Mouse (Mus musculus): ENCODE measurements at regions not wholly inside any gene's neighbourhood (a gene's known extent, or its start where the extent isn't known, plus 50 kb on each side); places are given as distances from the start of the nearest gene placed in this dataset.
"Not testable (repeated sequence)": the region's sequence is repeated elsewhere in the genome, so short reads cannot be mapped to it uniquely, and the experiment has no call there.

DNA sequence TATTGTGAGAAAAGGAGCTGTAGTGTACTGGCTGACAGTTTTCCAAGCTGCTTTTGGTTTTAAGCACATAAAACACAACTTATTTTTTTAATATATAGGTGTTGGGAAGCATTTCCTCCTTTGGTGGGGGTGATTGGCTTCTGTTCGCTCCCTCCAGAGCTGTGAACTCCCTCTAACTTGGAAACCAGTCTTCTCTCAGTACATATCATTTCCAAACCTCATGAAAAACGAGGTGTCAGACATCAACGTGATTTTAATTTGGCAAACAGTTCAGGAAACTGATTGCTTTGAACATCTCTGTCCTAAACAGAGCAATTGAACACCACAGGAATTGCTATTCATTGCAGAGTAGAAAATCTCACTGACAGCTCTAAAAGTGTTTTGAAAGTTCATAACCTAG is 238.6 kb downstream of the Adgrg6 start:
- no peak for DNase-seq (ENCODE audit: low spot score)
- Histone ChIP-seq H3K27ac (no peak overlapping the region), H3K27me3 (ENCODE audit: control insufficient read depth, insufficient read depth, low read length) (no peaks in the 10 kb centered on the region), H3K4me1 (replicated peaks; ENCODE audit: control insufficient read depth, insufficient read depth, low read length) (no peaks in the 10 kb centered on the region), H3K36me3 (replicated peaks; ENCODE audit: control insufficient read depth, insufficient read depth) (no peaks in the 10 kb centered on the region), H3K4me3 (replicated peaks; ENCODE audit: low read length) (no peak overlapping the region), H3K9me3 (ENCODE audit: control insufficient read depth, low read length) (no peaks in the 10 kb centered on the region), H3K9ac (no peak overlapping the region), H3K4me2 (replicated peaks) (no peak overlapping the region)
- WGBS: 63% methylated on average over 3 of the region's 3 CpGs
- no peak for ATAC-seq (ENCODE audit: low FRiP score)

DNA sequence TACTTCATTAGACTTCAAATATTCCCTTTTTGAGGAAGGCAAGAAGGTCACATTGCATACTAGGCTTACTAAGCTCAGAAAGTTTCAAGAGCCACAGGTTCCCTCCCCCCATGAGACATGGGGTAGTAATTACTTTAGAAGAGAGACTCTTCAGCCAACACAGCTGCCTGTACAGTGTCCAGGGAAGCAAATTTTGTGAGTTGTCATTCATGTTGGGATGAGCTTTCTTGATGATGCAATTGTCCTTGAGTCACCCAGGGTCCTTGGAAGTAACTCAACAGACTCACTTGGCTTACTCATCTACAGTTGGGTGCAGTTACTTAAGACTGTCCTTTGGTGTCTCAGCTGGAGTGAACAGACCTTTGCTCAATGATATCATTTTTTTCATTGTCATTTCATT is 242.0 kb downstream of the Adgrg6 start:
- Histone ChIP-seq H3K9ac (no peak overlapping the region), H3K27me3 (ENCODE audit: control insufficient read depth, insufficient read depth, low read length) (no peaks in the 10 kb centered on the region), H3K9me3 (ENCODE audit: control insufficient read depth, low read length) (no peaks in the 10 kb centered on the region), H3K36me3 (replicated peaks; ENCODE audit: control insufficient read depth, insufficient read depth) (no peaks in the 10 kb centered on the region), H3K27ac (no peak overlapping the region), H3K4me1 (replicated peaks; ENCODE audit: control insufficient read depth, insufficient read depth, low read length) (no peaks in the 10 kb centered on the region), H3K4me3 (replicated peaks; ENCODE audit: low read length) (no peak overlapping the region), H3K4me2 (replicated peaks) (no peak overlapping the region)
- no peak for DNase-seq (ENCODE audit: low spot score)
- no peak for ATAC-seq (ENCODE audit: low FRiP score)

DNA sequence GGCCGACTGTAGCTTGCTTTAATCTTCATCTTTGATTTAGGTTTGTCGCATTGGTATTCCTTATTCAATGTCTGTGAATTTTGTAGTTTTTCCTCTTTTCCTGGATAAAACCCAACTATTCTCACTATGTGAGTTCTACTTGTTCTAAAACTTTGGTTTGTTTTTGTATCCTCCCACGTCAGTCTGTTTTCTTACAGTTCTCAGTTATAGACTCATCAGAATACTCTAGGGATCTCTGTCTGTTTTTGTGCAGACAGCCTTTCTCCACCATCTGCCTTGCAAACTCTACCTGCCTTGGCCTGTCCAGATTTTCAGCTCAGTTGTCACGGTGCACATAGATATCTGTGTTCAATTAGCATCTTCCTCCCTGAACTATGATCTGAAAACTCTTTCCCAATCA is 249.3 kb downstream of the Adgrg6 start:
- Histone ChIP-seq H3K27me3 (ENCODE audit: control insufficient read depth, insufficient read depth, low read length) (no peaks in the 10 kb centered on the region), H3K36me3 (replicated peaks; ENCODE audit: control insufficient read depth, insufficient read depth) (no peaks in the 10 kb centered on the region), H3K9ac (no peak overlapping the region), H3K4me3 (replicated peaks; ENCODE audit: low read length) (no peak overlapping the region), H3K4me1 (replicated peaks; ENCODE audit: control insufficient read depth, insufficient read depth, low read length) (no peaks in the 10 kb centered on the region), H3K4me2 (replicated peaks) (no peak overlapping the region), H3K27ac (no peak overlapping the region), H3K9me3 (ENCODE audit: control insufficient read depth, low read length) (no peaks in the 10 kb centered on the region)
- DNase-seq (ENCODE audit: low spot score) (no peak), ATAC-seq (ENCODE audit: low FRiP score) (no peak)
- WGBS: 88% methylated on average over 4 of the region's 4 CpGs

DNA sequence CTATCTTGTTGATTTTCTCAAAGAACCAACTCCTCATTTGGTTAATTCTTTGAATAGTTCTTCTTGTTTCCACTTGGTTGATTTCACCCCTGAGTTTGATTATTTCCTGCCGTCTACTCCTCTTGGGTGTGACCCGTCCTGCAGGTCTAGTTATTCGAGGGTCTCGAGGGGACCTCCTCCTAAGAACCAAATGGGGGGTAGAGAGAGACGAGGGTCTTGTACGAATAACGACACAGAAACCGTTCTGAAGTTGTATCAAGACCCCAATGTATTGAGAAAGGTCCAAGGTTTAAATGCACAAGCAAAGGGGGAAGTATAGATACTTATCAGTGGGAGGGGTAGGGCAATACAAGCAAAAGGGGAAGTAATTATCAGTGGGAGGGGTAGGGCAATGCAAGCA is 252.8 kb downstream of the Adgrg6 start:
- 92% methylated on average over 7 of the region's 8 CpGs for WGBS
- H3K27ac ChIP-seq; H3K27me3 ChIP-seq (ENCODE audit: control insufficient read depth, insufficient read depth, low read length); ATAC-seq (ENCODE audit: low FRiP score); H3K4me2 ChIP-seq (replicated peaks); H3K36me3 ChIP-seq (replicated peaks; ENCODE audit: control insufficient read depth, insufficient read depth); H3K4me1 ChIP-seq (replicated peaks; ENCODE audit: control insufficient read depth, insufficient read depth, low read length); H3K9me3 ChIP-seq (ENCODE audit: control insufficient read depth, low read length); H3K9ac ChIP-seq; H3K4me3 ChIP-seq (replicated peaks; ENCODE audit: low read length); DNase-seq (ENCODE audit: low spot score): not testable (repeated sequence)

DNA sequence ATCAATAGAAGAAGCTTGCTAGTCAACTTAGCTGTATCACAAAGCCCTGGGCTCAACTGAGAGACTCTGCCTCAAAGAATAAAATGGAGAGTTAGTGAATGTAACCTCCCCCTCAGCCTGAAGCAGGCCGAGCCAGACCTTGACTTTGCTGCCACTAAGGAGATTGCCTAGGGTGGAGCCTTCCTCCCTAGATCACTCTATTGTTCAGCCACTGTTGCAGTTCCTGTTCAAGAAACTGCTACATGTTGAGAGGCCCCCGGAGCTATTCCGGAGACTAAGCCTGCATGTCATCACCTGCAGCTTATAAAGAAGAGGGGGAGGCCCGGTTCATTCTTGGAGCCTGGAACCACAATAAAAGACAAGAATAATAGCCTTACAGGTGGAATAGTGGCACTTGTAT is 257.9 kb downstream of the Adgrg6 start:
- H3K4me1 ChIP-seq (replicated peaks; ENCODE audit: control insufficient read depth, insufficient read depth, low read length): no peaks in the 10 kb centered on the region
- H3K36me3 ChIP-seq (replicated peaks; ENCODE audit: control insufficient read depth, insufficient read depth): no peaks in the 10 kb centered on the region
- no peak for DNase-seq (ENCODE audit: low spot score)
- H3K4me2 ChIP-seq (replicated peaks): no peak overlapping the region
- no peaks in the 10 kb centered on the region for H3K9me3 ChIP-seq (ENCODE audit: control insufficient read depth, low read length)
- H3K9ac ChIP-seq: no peak overlapping the region
- 86% methylated on average over 4 of the region's 4 CpGs for WGBS
- H3K27me3 ChIP-seq (ENCODE audit: control insufficient read depth, insufficient read depth, low read length): no peaks in the 10 kb centered on the region
- ATAC-seq (ENCODE audit: low FRiP score): no peak
- no peak overlapping the region for H3K27ac ChIP-seq
- H3K4me3 ChIP-seq (replicated peaks; ENCODE audit: low read length): no peak overlapping the region

DNA sequence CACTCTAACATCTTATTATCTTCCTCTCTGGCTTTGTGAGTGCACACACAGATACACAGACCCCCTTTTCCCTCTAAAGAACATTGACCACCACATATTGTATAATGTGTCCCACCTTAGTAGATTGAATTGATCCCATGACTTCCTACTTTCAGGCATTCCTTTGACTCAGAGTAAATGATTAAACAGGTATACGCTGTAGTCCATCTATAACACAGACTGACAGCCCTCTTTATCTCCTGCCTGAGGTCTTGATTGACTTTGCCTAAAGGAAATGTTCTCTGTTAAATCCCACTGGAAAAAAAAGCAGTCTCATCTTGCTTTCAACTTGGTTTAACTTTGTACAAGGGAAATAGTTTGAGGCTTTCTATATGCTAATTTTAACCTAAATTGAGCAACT is 268.8 kb downstream of the Adgrg6 start:
- no peak for DNase-seq (ENCODE audit: low spot score)
- 94% methylated on average over 1 of the region's 1 CpGs for WGBS
- Histone ChIP-seq H3K4me1 (replicated peaks; ENCODE audit: control insufficient read depth, insufficient read depth, low read length) (no peaks in the 10 kb centered on the region), H3K9ac (no peak overlapping the region), H3K27me3 (ENCODE audit: control insufficient read depth, insufficient read depth, low read length) (no peaks in the 10 kb centered on the region), H3K4me2 (replicated peaks) (no peak overlapping the region), H3K4me3 (replicated peaks; ENCODE audit: low read length) (no peak overlapping the region), H3K9me3 (ENCODE audit: control insufficient read depth, low read length) (no peaks in the 10 kb centered on the region), H3K27ac (no peak overlapping the region), H3K36me3 (replicated peaks; ENCODE audit: control insufficient read depth, insufficient read depth) (no peaks in the 10 kb centered on the region)
- no peak for ATAC-seq (ENCODE audit: low FRiP score)

DNA sequence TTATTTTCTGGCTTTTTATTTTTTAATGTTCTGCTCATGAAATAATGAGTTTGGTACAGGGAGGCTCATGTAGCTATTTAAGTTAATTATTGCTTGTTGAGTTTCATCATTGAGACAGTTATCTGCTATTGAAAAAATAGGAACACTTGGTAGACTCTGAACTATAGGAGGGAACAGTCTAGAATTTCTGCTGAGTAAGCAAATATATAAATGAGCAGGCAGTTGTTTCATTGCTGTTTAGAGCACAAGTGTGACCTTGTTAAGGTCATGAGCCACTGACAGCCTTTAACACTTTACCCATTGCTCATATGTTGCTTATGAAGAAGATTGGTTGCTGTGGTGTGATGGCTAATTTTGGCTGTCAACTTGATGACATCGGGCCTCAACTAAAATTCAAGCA is 270.0 kb downstream of the Adgrg6 start:
- no peaks in the 10 kb centered on the region for H3K9me3 ChIP-seq (ENCODE audit: control insufficient read depth, low read length)
- H3K36me3 ChIP-seq (replicated peaks; ENCODE audit: control insufficient read depth, insufficient read depth): no peaks in the 10 kb centered on the region
- H3K27ac ChIP-seq: no peak overlapping the region
- no peak for DNase-seq (ENCODE audit: low spot score)
- no peak for ATAC-seq (ENCODE audit: low FRiP score)
- no peak overlapping the region for H3K9ac ChIP-seq
- no peaks in the 10 kb centered on the region for H3K27me3 ChIP-seq (ENCODE audit: control insufficient read depth, insufficient read depth, low read length)
- no peak overlapping the region for H3K4me3 ChIP-seq (replicated peaks; ENCODE audit: low read length)
- WGBS: 87% methylated on average over 1 of the region's 1 CpGs
- no peaks in the 10 kb centered on the region for H3K4me1 ChIP-seq (replicated peaks; ENCODE audit: control insufficient read depth, insufficient read depth, low read length)
- no peak overlapping the region for H3K4me2 ChIP-seq (replicated peaks)

DNA sequence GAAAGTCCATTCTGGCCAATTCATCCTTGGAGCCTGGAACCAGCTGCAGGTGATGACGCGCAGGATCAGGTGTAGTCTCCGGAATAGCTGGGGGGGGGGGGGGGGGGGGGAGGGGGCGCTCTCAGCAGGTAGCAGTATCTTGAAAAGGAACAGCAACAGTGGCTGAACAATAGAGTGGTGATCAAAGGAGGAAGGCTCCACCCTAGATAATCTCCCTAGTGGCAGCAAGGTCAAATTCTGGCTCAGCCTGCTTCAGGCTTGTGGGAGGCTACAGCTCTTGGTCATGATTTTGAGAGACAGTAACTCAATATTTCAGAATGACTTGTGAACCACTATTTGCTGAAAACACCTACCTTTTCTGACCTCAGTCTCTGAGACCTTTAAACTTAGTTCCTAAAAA is 275.5 kb downstream of the Adgrg6 start:
- Histone ChIP-seq H3K4me2 (replicated peaks) (no peak overlapping the region), H3K36me3 (replicated peaks; ENCODE audit: control insufficient read depth, insufficient read depth) (no peaks in the 10 kb centered on the region), H3K27ac (no peak overlapping the region), H3K27me3 (ENCODE audit: control insufficient read depth, insufficient read depth, low read length) (no peaks in the 10 kb centered on the region), H3K9ac (no peak overlapping the region), H3K4me1 (replicated peaks; ENCODE audit: control insufficient read depth, insufficient read depth, low read length) (no peaks in the 10 kb centered on the region), H3K9me3 (ENCODE audit: control insufficient read depth, low read length) (no peaks in the 10 kb centered on the region), H3K4me3 (replicated peaks; ENCODE audit: low read length) (no peak overlapping the region)
- WGBS: 38% methylated on average over 3 of the region's 4 CpGs
- DNase-seq (ENCODE audit: low spot score): no peak
- ATAC-seq (ENCODE audit: low FRiP score): no peak

DNA sequence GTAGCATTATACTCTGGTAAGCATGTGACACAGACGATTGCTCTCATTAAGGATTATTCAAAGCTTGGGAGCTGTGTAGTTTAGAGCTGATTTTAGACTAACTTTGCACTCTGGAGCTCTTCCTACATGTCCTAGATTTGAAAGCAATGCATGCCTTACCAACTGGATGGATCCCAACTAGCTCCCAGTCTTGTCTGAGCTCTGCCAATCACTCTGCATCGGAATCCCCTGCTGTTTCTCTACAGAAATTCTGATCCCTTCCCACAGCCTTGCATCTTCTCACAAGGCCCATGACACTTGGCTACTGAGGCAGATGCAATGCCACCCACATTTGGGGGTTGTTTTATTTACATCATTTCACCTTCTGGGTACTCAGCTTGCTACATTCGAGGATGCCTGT is 277.8 kb downstream of the Adgrg6 start:
- ATAC-seq (ENCODE audit: low FRiP score): no peak
- no peak for DNase-seq (ENCODE audit: low spot score)
- Histone ChIP-seq H3K9ac (no peak overlapping the region), H3K4me1 (replicated peaks; ENCODE audit: control insufficient read depth, insufficient read depth, low read length) (no peaks in the 10 kb centered on the region), H3K9me3 (ENCODE audit: control insufficient read depth, low read length) (no peaks in the 10 kb centered on the region), H3K4me2 (replicated peaks) (no peak overlapping the region), H3K27me3 (ENCODE audit: control insufficient read depth, insufficient read depth, low read length) (no peaks in the 10 kb centered on the region), H3K27ac (no peak overlapping the region), H3K4me3 (replicated peaks; ENCODE audit: low read length) (no peak overlapping the region), H3K36me3 (replicated peaks; ENCODE audit: control insufficient read depth, insufficient read depth) (no peaks in the 10 kb centered on the region)
- 84% methylated on average over 3 of the region's 3 CpGs for WGBS

DNA sequence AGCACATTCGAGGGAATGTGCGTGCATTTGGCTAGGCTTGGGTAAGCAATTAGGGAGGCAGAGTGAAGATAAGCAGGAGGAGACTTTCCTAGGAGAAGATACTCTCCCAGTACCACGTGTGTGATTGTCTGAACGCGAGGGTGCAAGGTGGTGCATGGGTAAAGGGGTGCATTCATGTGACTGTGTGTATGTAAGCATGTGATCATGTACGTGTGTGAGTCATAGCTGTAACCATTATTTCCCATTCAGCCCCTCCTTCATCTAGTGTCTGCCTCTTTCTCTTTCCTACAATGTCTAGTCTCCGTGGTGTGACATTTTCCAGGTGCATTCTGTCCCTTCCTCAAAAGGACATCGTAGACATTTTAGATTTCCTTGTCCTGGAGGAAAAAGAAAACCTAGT is 273.8 kb downstream of the Hivep2 start:
- no peaks in the 10 kb centered on the region for H3K4me1 ChIP-seq (replicated peaks; ENCODE audit: control insufficient read depth, insufficient read depth, low read length)

More for the DNA sequence above, 273.8 kb downstream of the Hivep2 start:
- no peak overlapping the region for H3K4me2 ChIP-seq (replicated peaks)
- H3K27ac ChIP-seq: no peak overlapping the region
- H3K9ac ChIP-seq: no peak overlapping the region
- ATAC-seq (ENCODE audit: low FRiP score) (no peak), DNase-seq (ENCODE audit: low spot score) (no peak)
- no peaks in the 10 kb centered on the region for H3K36me3 ChIP-seq (replicated peaks; ENCODE audit: control insufficient read depth, insufficient read depth)
- 90% methylated on average over 8 of the region's 8 CpGs for WGBS
- H3K4me3 ChIP-seq (replicated peaks; ENCODE audit: low read length): no peak overlapping the region
- H3K9me3 ChIP-seq (ENCODE audit: control insufficient read depth, low read length): no peaks in the 10 kb centered on the region
- H3K27me3 ChIP-seq (ENCODE audit: control insufficient read depth, insufficient read depth, low read length): no peaks in the 10 kb centered on the region
